Mouse (Mus musculus) left cerebral cortex, adult 8-10 months (tissue): Measurements from ENCODE around the gene Slc36a2. TPM values are rescaled to one million over a fixed set of nuclear protein-coding genes. Genes with fewer than 3 reads are reported as not detected.

Experiments used
- total RNA-seq, 4 experiments: library from RNA; stranded (reverse); gene quantifications; 2 replicates each; pipeline ENCODE4 v1.2.4; 2022

The Slc36a2 gene
- total RNA-seq, 4 experiments from 2014 or later = 0.19 to 0.39 (median 0.27) TPM; not detected in 1

Other genes with a start within 250 kb of the Slc36a2 start
- 10 to 100 TPM; 33.0 to 36.3 (median 34.9) TPM for gene Tnip1, start 222.2 kb downstream of the Slc36a2 start, total RNA-seq
- 10 to 100 TPM; 81.9 to 92.8 (median 85.4) TPM for gene Anxa6, start 151.6 kb downstream of the Slc36a2 start, total RNA-seq
- under 1 TPM; 0.44 to 0.50 (median 0.47) TPM for gene Ccdc69, start 106.9 kb downstream of the Slc36a2 start, total RNA-seq
- gene Gm2a, start 87.0 kb downstream of the Slc36a2 start, total RNA-seq = 10 to 100 TPM; 30.5 to 41.8 (median 34.5) TPM
- not detected for gene Slc36a3, start 33.4 kb downstream of the Slc36a2 start, total RNA-seq
- 10 to 100 TPM; 60.6 to 68.7 (median 64.5) TPM for gene Slc36a1, start 19.3 kb upstream of the Slc36a2 start, total RNA-seq
- under 1 TPM; 0.16 to 0.32 (median 0.19) TPM for gene Fat2, start 151.5 kb upstream of the Slc36a2 start, total RNA-seq
- 100 to 1,000 TPM; 217 to 328 (median 260) TPM for gene Sparc, start 238.1 kb upstream of the Slc36a2 start, total RNA-seq